Mouse (Mus musculus) embryonic stem cell, embryonic (primary cell): ENCODE data around the gene Il3.

Experiments
- CTCF ChIA-PET, 4 experiments: fragments of 300-600 bp in 2 of 4; fragments of 350-600 bp in 2 of 4; sonication (Branson Sonifier 250); formaldehyde crosslinking; loops; one replicate each; lab custom pipeline; 2022; ENCODE audit warnings: inconsistent platforms in 2 of 4; lab: Charles Lee
- POLR2A ChIA-PET, 4 experiments: fragments of 300-600 bp in 2 of 4; fragments of 350-600 bp in 2 of 4; sonication (Branson Sonifier 250); formaldehyde crosslinking; loops; one replicate each; lab custom pipeline; 2022; ENCODE audit warnings: antibody characterized with exemption in 4 of 4, inconsistent platforms in 1 of 4; lab: Charles Lee

Gene Il3

DNA sequence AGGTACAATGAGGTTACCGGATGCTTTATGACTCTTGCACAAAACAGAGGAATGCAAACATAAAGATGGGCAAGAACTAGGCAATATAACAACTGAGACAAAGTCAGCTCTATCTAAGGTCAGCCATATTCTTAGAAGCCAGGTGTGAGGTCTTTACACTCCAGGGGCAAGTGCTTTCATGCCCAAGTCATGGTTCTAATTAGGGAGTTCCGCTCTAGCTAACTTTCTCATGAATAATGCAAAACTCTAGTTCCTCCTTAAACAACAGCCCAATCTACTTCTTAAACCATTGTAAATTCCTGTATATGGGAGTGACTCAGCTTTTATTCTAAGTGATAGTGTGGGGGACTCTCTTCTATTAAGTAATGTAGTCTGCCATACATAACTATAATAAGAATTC lies 30.4 kb upstream of the Il3 start:
- ChIA-PET POLR2A (interaction anchor here in 1 of 4 experiments (1.0 kb wide), 1 partner anchor 12 kb away, joined by 6 read pairs; no protein-coding TSS in a partner anchor), CTCF (interaction anchor here in 3 of 4 experiments (0.5 to 3.4 kb wide), 8 partner anchors 14 to 482 kb away, joined by 3 to 24 read pairs (median 4); no protein-coding TSS in a partner anchor)

DNA sequence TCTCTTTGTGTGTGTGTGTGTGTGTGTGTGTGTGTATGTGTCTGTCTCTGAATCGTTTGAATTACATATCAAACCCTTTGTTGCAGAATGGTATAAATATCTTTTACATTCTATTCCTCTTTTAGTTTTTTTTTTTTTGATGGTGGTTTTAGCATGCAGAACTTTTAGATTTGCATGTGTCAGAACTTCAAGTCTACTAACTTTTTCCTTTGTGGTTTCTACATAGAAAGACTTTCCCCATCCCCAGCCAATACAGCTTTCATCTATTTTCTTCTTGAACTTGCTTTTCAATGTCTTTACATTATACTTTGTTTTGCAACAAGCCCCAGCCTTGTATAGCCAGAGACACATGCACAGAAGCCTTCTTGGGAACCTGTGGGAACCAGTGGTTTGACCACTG lies 29.7 kb upstream of the Il3 start:
- CTCF ChIA-PET, result interaction anchor here in 2 of 4 experiments (0.6 to 0.7 kb wide), 3 partner anchors 22 to 568 kb away, joined by 3 read pairs; no protein-coding TSS in a partner anchor
- POLR2A ChIA-PET, result interaction anchor here in 1 of 4 experiments (0.7 kb wide), 1 partner anchor 93 kb away, joined by 3 read pairs; no protein-coding TSS in a partner anchor

DNA sequence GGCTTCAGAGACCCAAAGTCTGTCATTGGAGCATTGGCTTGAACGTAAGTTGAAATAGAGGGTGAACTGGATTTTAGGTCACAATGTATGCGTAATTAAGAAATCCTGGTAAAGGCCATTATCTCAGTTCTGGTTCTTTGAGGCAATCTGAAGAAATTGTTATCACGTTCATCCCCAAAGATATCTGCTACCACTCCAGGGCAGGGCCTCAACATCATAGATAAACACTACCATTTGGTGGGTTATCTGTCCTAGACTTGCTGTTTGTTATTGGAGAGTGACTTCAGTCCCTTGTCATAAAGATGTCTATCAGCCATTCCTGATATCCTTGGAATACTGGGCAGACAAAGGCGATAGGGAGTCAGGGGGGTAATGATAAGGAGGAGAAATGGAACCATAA lies 28.9 kb upstream of the Il3 start:
- ChIA-PET CTCF (interaction anchor here in 1 of 4 experiments (0.6 kb wide), 1 partner anchor 23 kb away, joined by 3 read pairs; no protein-coding TSS in a partner anchor), POLR2A (no interaction called here)

DNA sequence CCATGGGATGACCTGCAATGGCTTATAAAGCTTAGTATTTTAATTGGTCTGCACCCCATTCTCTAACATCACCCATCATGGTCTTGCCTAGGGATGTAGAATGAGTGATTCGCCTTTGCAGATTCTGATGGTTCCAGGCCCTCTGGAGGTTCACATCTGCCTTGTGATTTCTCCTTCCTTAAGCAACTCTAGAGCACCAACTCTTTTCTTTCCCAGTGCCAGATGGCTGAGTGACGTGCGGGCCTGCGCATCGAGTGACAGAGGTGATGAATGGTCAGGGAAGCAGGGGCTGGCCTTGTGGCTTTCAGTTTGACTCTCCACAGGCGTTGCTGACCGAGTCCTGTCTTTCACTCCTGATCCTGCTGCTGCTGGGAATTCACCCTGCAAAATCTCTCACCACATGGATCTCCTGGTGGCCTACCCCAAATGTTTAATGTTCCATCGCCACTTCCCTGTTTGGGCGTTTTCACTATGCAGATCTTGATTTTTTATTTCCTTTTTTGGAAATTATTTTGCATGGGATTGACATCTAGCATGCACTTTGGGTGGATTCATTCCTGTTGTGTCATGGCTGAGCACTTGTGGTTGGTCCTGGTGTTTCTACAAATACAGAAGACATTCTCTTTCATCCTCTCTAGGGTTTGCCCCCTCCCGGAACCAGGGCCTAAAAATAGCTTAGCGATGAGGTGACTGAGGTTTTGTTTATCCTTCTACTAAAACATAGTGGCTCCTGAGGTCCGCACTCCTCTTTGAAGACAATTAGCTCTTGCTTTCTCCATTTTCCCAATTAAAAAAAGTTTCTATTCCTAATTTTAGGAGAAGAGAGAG lies 27.1 kb upstream of the Il3 start:
- CTCF ChIA-PET, result interaction anchor here in 2 of 4 experiments (0.6 to 0.7 kb wide), 2 partner anchors 510 to 557 kb away, joined by 3 read pairs; no protein-coding TSS in a partner anchor
- POLR2A ChIA-PET, result interaction anchor here in 2 of 4 experiments (0.6 to 0.7 kb wide), 2 partner anchors 25 to 1640 kb away, joined by 3 to 5 read pairs; no protein-coding TSS in a partner anchor

DNA sequence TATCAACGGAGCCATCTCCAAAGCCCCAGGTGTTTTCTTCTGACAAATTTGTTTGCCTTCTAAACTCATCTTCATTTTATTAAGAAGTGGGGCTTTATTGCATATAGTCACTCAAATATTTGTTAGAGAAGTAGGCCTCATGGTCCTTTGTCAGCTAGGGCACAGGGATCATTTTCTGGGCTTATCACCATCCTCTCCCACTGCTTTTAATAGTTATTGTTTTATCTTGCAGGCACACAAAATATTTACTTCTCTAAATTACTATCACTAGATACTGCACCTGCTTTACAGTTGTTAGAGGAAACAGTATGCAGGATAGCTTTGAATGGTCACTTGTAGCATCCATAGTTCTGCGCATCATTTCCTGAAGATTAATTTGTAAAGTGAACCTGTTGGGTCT lies 25.1 kb upstream of the Il3 start:
- ChIA-PET POLR2A (no interaction called here), CTCF (interaction anchor here in 1 of 4 experiments (1.2 kb wide), 1 partner anchor 65 kb away, joined by 3 read pairs; no protein-coding TSS in a partner anchor)

DNA sequence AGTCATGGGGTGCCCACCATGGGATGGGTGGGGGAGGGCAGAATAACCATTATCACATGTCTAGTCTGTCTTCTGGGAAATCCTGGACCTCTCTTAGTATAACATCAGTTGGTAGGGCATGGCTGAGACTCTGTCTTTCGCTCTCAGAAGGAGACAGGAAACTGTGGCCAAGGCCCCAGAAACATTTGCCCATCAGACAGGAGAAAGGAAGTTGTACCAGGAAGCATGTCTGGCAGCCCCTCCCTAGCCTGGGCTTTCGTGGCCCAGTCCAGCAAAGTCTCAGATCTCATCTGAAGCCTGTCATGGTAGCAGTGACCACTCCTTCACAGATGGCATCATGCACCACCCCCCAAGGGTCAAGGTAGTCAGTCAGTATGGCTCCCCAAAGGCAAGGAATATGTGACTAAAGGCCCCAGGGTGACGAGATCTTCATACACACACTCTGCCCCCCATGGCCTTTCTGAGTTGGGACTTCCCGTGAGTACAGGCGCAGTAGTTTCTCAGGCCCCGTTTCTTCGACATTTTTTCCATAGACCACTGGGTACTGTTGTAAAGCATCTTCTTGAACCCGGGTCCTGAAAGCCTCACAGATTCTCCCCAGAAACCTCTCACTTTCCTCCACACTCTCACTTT lies 20.9 kb upstream of the Il3 start:
- POLR2A ChIA-PET, result no interaction called here
- CTCF ChIA-PET, result no interaction called here

DNA sequence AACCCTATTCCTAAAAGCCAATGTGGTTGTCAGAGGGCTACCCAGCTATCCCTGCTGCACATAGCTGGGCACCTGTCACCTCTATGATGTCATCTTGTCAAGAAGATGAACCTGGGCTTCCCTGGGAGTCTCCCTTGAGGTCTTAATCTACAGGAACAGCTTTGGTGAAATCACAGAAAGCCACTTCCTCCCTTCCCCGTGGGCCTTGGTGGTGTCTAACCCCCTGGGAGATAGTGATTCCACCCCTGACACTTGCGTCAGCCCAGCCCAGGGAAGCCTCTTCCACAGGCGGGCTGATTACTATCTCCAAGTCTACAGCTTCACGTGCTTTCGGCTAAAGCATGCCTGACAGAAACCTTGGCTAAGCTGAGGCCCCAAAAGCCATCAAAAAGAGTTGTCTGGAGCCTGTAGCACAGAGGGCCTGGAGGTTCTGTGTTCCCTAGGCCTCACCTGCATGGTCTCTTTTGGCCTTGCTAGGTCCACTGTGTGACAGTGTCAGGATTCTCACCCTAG lies 4.4 kb upstream of the Il3 start:
- CTCF ChIA-PET, result no interaction called here
- POLR2A ChIA-PET, result no interaction called here

DNA sequence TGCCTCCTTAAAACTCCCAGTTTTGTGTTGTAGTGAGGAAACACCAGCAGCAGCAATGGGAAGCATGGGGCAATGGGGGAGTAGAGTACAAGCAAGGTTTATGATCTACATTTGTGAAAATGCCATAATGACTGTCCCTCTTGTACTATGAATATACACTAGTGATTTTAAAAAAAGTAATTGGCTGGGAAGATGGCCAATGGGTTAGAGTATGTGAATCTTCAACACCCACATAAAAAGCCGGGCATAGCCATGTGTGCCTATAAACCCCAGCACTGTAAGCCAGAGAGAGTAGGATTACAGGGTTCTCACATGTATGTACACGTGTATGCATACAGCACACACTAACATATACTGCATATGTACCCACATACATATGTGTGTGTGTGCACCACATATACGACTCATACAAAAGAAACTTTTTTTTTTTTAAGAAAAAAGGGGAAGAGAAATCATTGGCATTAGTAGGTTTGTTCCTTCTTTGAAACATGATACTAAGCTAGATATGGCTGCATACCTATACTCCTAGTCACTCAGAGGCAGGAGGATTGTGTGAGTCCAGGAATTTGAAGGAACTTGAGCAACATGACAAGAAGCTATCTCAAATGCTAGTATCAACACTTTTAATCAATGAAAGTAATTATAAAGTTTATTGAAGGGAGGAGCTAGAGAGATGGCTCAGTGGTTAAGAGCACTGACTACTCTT lies 2.3 kb upstream of the Il3 start:
- ChIA-PET CTCF (interaction anchor here in 1 of 4 experiments (0.6 kb wide), 1 partner anchor 556 kb away, joined by 5 read pairs; no protein-coding TSS in a partner anchor), POLR2A (interaction anchor here in 1 of 4 experiments (0.5 kb wide), 1 partner anchor 24 kb away, joined by 3 read pairs; no protein-coding TSS in a partner anchor)

DNA sequence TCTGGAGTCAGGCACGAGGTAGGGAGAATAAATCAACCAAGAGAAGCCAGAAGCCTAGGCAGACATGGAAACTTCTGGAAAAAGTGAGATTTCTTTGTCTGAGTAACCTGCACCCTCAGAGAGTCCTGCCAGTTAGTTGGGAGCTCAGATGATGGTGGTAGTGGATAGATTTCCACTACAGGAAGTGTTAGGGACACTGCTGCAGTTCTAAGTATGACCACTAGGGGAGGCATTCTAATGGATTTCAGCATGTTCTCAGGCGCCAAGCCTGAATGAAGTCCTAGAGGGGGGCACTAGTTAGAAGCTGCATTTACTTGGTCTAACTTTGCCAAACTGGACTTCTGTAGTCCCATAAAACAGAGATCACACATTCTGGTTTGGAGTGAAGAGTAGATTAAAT lies 2.5 kb downstream of the Il3 start:
- POLR2A ChIA-PET, result no interaction called here

DNA sequence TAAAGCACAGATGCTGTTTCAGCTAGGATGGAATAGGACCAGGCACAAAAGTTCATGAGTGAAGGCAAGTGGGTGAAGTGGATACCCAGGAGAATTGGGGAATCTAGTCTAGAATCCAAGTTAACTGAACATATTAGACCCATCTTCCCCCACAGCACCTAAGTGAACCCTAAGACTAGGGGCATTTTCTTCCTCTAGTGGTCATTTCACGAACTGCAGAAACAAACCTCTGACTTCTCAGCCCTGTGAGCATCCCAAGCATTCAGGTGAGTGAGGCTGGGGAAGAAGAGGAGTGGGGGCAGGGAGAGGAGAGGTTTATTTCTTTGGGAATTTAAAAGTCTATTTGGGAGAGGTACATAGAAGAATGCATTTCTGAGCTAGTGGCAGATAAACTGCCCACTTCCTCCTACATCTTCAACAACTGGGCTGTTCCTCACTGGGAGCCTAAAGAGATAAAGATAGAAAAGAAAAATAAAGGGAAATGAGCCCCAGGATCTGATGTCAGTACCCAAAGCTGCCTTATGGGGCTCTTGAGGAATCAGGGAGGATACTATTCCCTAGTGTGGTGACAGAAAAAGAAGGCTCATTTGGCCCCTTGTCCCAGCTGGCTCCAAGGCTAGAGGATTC lies 3.6 kb downstream of the Il3 start:
- ChIA-PET POLR2A (interaction anchor here in 1 of 4 experiments (0.6 kb wide), 1 partner anchor 94 kb away, joined by 5 read pairs; no protein-coding TSS in a partner anchor), CTCF (interaction anchor here (0.6 to 3.3 kb wide), 26 partner anchors 9 to 483 kb away, joined by 3 to 13 read pairs (median 4); no protein-coding TSS in a partner anchor)

More for the DNA sequence above, 2.5 kb downstream of the Il3 start:
- CTCF ChIA-PET, result interaction anchor here (0.6 to 3.3 kb wide), 37 partner anchors 10 to 1921 kb away, joined by 3 to 13 read pairs (median 4); partner anchors contain the start of gene Csf2 (in 1 of the 4)

DNA sequence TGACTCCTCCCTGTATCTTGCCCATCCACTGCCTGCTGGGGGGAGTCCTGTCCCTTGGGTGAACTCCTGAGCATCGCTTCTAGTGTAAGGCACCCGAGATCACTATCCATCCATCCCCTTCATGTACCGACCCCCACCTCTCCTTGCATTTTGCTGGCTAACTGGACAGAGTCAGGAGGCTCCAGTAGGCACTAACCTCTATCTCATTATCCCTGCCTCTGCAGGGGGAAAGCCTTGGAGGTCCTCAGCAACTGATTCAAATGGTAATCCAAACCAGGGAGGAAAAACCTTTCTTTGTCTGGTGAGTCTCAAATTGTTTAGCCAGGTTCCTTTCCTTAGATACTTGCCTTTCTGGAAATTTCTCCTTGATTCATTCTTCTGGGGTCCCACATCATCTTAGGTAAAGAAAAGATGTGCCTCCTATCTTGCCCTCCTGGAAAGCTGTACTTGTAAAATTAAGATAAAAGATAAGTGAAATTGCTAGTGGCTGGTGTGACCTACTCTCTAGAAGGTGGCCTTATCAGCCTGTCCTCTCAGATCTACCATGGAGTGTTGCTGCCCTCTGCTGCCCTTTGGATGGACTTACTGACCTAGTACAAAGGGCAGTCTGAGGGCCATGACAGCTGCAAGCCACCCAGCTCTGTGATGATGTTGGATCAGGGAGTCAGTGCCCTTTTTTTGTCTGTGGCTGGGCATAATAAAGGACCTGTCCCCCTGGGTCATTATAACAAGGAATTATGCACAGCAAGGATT lies 10.3 kb downstream of the Il3 start:
- CTCF ChIA-PET, result interaction anchor here (0.6 to 2.8 kb wide), 26 partner anchors 9 to 799 kb away, joined by 3 to 29 read pairs (median 4); no protein-coding TSS in a partner anchor
- POLR2A ChIA-PET, result interaction anchor here in 2 of 4 experiments (0.6 to 0.7 kb wide), 4 partner anchors 24 to 325 kb away, joined by 3 to 4 read pairs (median 4); no protein-coding TSS in a partner anchor

DNA sequence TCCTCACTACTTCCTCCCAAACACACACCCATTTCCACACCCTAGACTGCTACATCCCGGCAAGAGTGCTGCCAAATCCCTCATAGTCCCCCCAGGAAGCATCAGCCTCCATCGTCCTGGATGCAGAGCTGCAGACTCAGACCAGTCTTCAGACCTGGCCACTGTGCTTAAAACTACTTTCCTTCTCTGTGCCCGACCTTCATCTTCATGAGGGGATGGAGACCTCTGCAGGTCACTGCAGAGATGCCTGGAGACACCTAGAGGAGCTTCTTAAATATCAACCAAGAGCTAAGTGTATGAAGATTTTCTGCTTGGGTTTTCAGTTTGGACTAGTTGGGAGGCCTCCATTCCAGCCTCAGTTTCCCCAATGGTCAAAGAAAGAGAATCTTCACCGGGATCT lies 13.0 kb downstream of the Il3 start:
- POLR2A ChIA-PET, result interaction anchor here in 1 of 4 experiments (1.6 kb wide), 1 partner anchor 14 kb away, joined by 4 read pairs; no protein-coding TSS in a partner anchor
- CTCF ChIA-PET, result interaction anchor here (0.6 to 3.0 kb wide), 17 partner anchors 8 to 281 kb away, joined by 3 to 16 read pairs (median 4); no protein-coding TSS in a partner anchor

DNA sequence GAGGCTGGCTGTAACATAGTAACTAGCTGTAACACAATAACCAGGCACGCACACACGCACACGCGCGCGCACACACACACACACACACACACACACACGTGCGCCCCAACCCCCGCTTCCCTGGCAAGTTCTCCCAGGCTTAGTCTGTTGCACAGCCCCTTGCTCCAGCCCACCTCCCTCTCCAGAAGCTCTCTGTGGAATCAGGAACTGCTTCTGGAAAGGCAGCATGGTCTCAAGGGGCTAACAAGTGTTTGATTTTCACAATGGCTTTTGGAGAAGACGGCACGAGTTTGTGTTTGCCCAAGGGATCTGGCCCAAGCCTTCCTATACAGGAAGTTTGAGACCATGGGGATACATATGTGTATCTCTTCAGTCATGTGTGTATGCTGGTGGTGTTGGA lies 16.5 kb downstream of the Il3 start:
- CTCF ChIA-PET, result no interaction called here
- POLR2A ChIA-PET, result no interaction called here

DNA sequence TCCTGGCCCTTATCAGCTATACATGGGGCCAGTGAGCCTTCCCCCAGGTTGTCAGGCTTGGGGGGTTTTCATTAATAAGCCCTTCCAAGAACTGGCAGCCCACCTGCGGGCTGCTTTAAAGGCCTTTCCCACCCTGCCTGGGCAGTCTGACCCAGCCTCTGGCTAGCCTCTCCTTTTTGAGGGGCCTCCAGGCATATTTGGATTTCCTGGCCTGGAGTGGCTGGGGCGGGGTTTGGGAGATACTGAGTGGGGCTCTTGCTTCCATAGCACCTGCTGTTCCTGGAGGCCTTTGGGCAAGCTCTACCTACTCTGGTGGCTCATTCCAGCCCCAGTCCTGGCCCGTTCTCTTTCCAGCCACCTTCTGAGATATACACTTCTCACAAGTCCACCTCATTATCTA lies 17.3 kb downstream of the Il3 start:
- CTCF ChIA-PET, result interaction anchor here in 1 of 4 experiments (1.0 kb wide), 1 partner anchor 15 kb away, joined by 3 read pairs; no protein-coding TSS in a partner anchor
- POLR2A ChIA-PET, result interaction anchor here in 1 of 4 experiments (0.6 kb wide), 1 partner anchor 110 kb away, joined by 3 read pairs; no protein-coding TSS in a partner anchor

DNA sequence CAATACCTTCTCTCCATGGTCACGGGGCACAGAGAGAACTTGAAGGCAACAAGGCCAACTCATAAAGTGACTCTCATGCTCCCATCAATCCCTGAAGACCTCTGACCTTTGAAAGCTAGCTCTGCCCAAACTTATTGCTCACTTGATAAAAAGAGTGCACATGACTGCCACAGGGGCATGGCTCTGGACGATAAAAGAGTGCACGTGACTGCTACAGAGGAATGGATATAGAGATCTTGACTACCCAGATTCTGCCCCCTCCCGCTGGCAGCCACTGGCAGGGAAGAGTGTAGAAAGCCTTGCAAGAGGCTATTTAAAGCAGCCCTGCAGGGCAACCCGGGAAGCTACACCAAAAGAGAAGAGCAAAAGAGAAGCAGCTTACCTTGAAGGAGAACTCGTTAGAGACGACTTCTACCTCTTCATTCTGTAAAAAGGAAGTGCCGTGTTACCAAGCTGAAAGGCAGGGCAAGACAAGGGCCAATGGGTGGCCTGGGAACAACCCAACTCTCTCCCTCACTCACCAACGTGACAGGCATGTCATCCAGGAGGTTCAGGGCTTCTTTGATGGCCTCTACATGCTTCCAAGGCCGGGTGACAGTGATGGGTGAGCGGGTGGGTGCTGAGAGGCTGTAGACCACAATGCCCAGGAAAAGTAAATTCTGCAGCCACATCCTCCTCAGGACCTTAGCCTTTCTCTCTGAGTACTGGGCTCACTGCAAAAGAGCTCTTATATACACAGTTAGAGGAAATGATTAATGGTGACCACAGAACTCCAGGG lies 17.9 kb downstream of the Il3 start, which contains the start of gene Csf2:
Gene Csf2 (minus strand): TSS at position 728 of the 778 bp plus-strand sequence.
- POLR2A ChIA-PET, result interaction anchor here in 1 of 4 experiments (0.6 kb wide), 1 partner anchor 110 kb away, joined by 3 read pairs; no protein-coding TSS in a partner anchor
- CTCF ChIA-PET, result interaction anchor here in 2 of 4 experiments (0.6 to 1.1 kb wide), 3 partner anchors 16 to 104 kb away, joined by 3 read pairs; no protein-coding TSS in a partner anchor
